Mouse (Mus musculus): ENCODE results near the gene Mrpl50. TPM values are rescaled to one million over a fixed set of nuclear protein-coding genes. Genes with fewer than 3 reads are reported as not detected.
"Not testable (repeated sequence)": the region's sequence is repeated elsewhere in the genome, so short reads cannot be mapped to it uniquely, and the experiment has no call there.

The Mrpl50 gene
- polyA plus RNA-seq, 1 experiment, result 4.5 TPM

GRCm38 (mm10) chr4:49514441-49514840 lies 6.5 kb downstream of the Mrpl50 start:
- 95% methylated on average over 6 of the region's 6 CpGs for WGBS
- TF ChIP-seq CTCF (IDR thresholded peaks at IDR 0.05; ENCODE audit: insufficient read depth, low read length), result no peak
- TF ChIP-seq POLR2A (IDR thresholded peaks at IDR 0.05; ENCODE audit: borderline replicate concordance, extremely low read depth, low read depth, low read length), result no peak
- no peaks in the 10 kb centered on the region; the same call in 1 of the 2 replicates for H3K4me1 ChIP-seq (ENCODE audit: control insufficient read depth, insufficient read depth, low read length)
- H3K4me3 ChIP-seq (replicated peaks; ENCODE audit: extremely low read depth, low read depth, low read length), result no peak overlapping the region
- no peak for DNase-seq

- no peak for DNase-seq
- Histone ChIP-seq H3K4me3 (replicated peaks; ENCODE audit: extremely low read depth, low read depth, low read length) (no peak overlapping the region), H3K4me1 (ENCODE audit: control insufficient read depth, insufficient read depth, low read length) (no peaks in the 10 kb centered on the region)
- WGBS, result 94% methylated on average over 4 of the region's 4 CpGs
- TF ChIP-seq CTCF (IDR thresholded peaks at IDR 0.05; ENCODE audit: insufficient read depth, low read length), result no peak
- no peak for TF ChIP-seq POLR2A (IDR thresholded peaks at IDR 0.05; ENCODE audit: borderline replicate concordance, extremely low read depth, low read depth, low read length)
These were observed 8.3 kb downstream of the Mrpl50 start for GRCm38 (mm10) chr4:49512636-49513035.

- not testable (repeated sequence) for DNase-seq; H3K4me3 ChIP-seq (replicated peaks; ENCODE audit: extremely low read depth, low read depth, low read length); H3K4me1 ChIP-seq (ENCODE audit: control insufficient read depth, insufficient read depth, low read length)
- 85% methylated on average over 1 of the region's 1 CpGs for WGBS
These were observed 10.6 kb downstream of the Mrpl50 start for GRCm38 (mm10) chr4:49510236-49510835.

GRCm38 (mm10) chr4:49509183-49509582 lies 11.7 kb downstream of the Mrpl50 start:
- WGBS, result 76% methylated on average over 2 of the region's 2 CpGs
- no peak overlapping the region for H3K4me3 ChIP-seq (replicated peaks; ENCODE audit: extremely low read depth, low read depth, low read length)

GRCm38 (mm10) chr4:49506386-49506785 lies 14.5 kb downstream of the Mrpl50 start, which contains the start of gene Baat:
Baat (minus strand) TSS chr4:49506557.
- TF ChIP-seq POLR2A (IDR thresholded peaks at IDR 0.05; ENCODE audit: borderline replicate concordance, extremely low read depth, low read depth, low read length), result no peak
- TF ChIP-seq CTCF (IDR thresholded peaks at IDR 0.05; ENCODE audit: insufficient read depth, low read length), result no peak
- DNase-seq, result no peak
- Histone ChIP-seq H3K4me3 (replicated peaks; ENCODE audit: extremely low read depth, low read depth, low read length) (no peak within 1 kb of the TSS), H3K4me1 (ENCODE audit: control insufficient read depth, insufficient read depth, low read length) (no peaks in the 10 kb centered on the region)
- WGBS, result 52% methylated on average over 3 of the region's 3 CpGs

More at GRCm38 (mm10) chr4:49509183-49509582, 11.7 kb downstream of the Mrpl50 start:
- no peak for DNase-seq
- no peaks in the 10 kb centered on the region for H3K4me1 ChIP-seq (ENCODE audit: control insufficient read depth, insufficient read depth, low read length)
- TF ChIP-seq POLR2A (IDR thresholded peaks at IDR 0.05; ENCODE audit: borderline replicate concordance, extremely low read depth, low read depth, low read length) (no peak), CTCF (IDR thresholded peaks at IDR 0.05; ENCODE audit: insufficient read depth, low read length) (no peak)

- no peaks in the 10 kb centered on the region for H3K4me1 ChIP-seq (ENCODE audit: control insufficient read depth, insufficient read depth, low read length)
- WGBS, result 88% methylated on average over 1 of the region's 1 CpGs
- TF ChIP-seq POLR2A (IDR thresholded peaks at IDR 0.05; ENCODE audit: borderline replicate concordance, extremely low read depth, low read depth, low read length), result no peak
- TF ChIP-seq CTCF (IDR thresholded peaks at IDR 0.05; ENCODE audit: insufficient read depth, low read length), result no peak
- DNase-seq, result no peak
- H3K4me3 ChIP-seq (replicated peaks; ENCODE audit: extremely low read depth, low read depth, low read length), result no peak overlapping the region
These were observed 17.3 kb downstream of the Mrpl50 start for GRCm38 (mm10) chr4:49503563-49503962.

GRCm38 (mm10) chr4:49485934-49486650 lies 34.8 kb downstream of the Mrpl50 start:
- WGBS, result 75% methylated on average over 3 of the region's 3 CpGs
- not testable (repeated sequence) for DNase-seq; H3K4me1 ChIP-seq (ENCODE audit: control insufficient read depth, insufficient read depth, low read length); H3K4me3 ChIP-seq (replicated peaks; ENCODE audit: extremely low read depth, low read depth, low read length)

- no peak overlapping the region for H3K4me3 ChIP-seq (replicated peaks; ENCODE audit: extremely low read depth, low read depth, low read length)
- TF ChIP-seq POLR2A (IDR thresholded peaks at IDR 0.05; ENCODE audit: borderline replicate concordance, extremely low read depth, low read depth, low read length), result no peak
- TF ChIP-seq CTCF (IDR thresholded peaks at IDR 0.05; ENCODE audit: insufficient read depth, low read length), result no peak
- no peak for DNase-seq
These were observed 35.5 kb downstream of the Mrpl50 start for GRCm38 (mm10) chr4:49485442-49485841.

GRCm38 (mm10) chr4:49480896-49481295 lies 40.0 kb downstream of the Mrpl50 start:
- Histone ChIP-seq H3K4me3 (replicated peaks; ENCODE audit: extremely low read depth, low read depth, low read length) (no peak overlapping the region), H3K4me1 (ENCODE audit: control insufficient read depth, insufficient read depth, low read length) (no peaks in the 10 kb centered on the region)
- no peak for TF ChIP-seq CTCF (IDR thresholded peaks at IDR 0.05; ENCODE audit: insufficient read depth, low read length)
- no peak for TF ChIP-seq POLR2A (IDR thresholded peaks at IDR 0.05; ENCODE audit: borderline replicate concordance, extremely low read depth, low read depth, low read length)
- DNase-seq, result no peak
- 43% methylated on average over 3 of the region's 3 CpGs for WGBS

More at GRCm38 (mm10) chr4:49485442-49485841, 35.5 kb downstream of the Mrpl50 start:
- no peaks in the 10 kb centered on the region for H3K4me1 ChIP-seq (ENCODE audit: control insufficient read depth, insufficient read depth, low read length)

- WGBS, result 26% methylated on average over 21 of the region's 21 CpGs
- TF ChIP-seq CTCF (IDR thresholded peaks at IDR 0.05; ENCODE audit: insufficient read depth, low read length) (no peak), POLR2A (IDR thresholded peaks at IDR 0.05; ENCODE audit: borderline replicate concordance, extremely low read depth, low read depth, low read length) (no peak)
- Histone ChIP-seq H3K4me3 (replicated peaks; ENCODE audit: extremely low read depth, low read depth, low read length) (no peak overlapping the region), H3K4me1 (ENCODE audit: control insufficient read depth, insufficient read depth, low read length) (no peaks in the 10 kb centered on the region)
- peak; percentile 7 for DNase-seq
These were observed 40.7 kb downstream of the Mrpl50 start for GRCm38 (mm10) chr4:49480104-49480760.

GRCm38 (mm10) chr4:49479035-49479434 lies 41.9 kb downstream of the Mrpl50 start:
- 38% methylated on average over 2 of the region's 2 CpGs for WGBS
- not testable (repeated sequence) for H3K4me3 ChIP-seq (replicated peaks; ENCODE audit: extremely low read depth, low read depth, low read length); H3K4me1 ChIP-seq (ENCODE audit: control insufficient read depth, insufficient read depth, low read length); DNase-seq

All from lung, adult 2 months (tissue).